Mouse (Mus musculus): ENCODE results near the gene Dennd1a. TPM values are rescaled to one million over a fixed set of nuclear protein-coding genes. Genes with fewer than 3 reads are reported as not detected.

The Dennd1a gene
- polyA plus RNA-seq, 1 experiment from 2014 or later: 13.9 TPM

DNA sequence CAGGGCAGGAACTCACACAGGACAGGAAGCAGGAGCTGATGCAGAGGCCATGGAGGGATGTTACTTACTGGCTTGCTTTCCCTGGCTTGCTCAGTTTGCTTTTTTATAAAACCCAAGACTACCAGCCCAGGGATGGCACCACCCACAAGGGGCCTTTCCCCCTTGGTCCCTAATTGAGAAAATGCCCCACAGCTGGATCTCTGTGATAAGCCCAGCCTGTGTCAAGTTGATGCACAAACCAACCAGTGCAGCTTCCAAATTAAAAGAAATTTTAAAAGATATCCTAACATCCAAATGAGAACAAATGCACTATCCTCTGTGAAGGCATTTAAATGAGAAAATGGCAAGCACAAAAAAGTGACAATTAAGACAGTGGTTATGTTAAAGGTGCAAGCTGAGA is 95.6 kb downstream of the Dennd1a start:
- Histone ChIP-seq H3K4me3 (ENCODE audit: low read depth, low read length) (no peak overlapping the region), H3K36me3 (ENCODE audit: control insufficient read depth, insufficient read depth, low read length) (no peaks in the 10 kb centered on the region), H3K4me2 (ENCODE audit: low read length) (no peak overlapping the region), H3K27ac (ENCODE audit: low read depth, low read length) (no peak overlapping the region), H3K9ac (ENCODE audit: low read length) (no peak overlapping the region), H3K27me3 (replicated peaks; ENCODE audit: control insufficient read depth, insufficient read depth, low read length) (no peaks in the 10 kb centered on the region), H3K4me1 (ENCODE audit: control insufficient read depth, insufficient read depth, low read length) (peaks cover 6% of the 10 kb centered on the region), H3K9me3 (replicated peaks; ENCODE audit: control insufficient read depth, low read length) (no peaks in the 10 kb centered on the region)
- ATAC-seq (no peak), DNase-seq (ENCODE audit: low spot score) (no peak)

- Histone ChIP-seq H3K9me3 (replicated peaks; ENCODE audit: control insufficient read depth, low read length) (no peaks in the 10 kb centered on the region), H3K36me3 (ENCODE audit: control insufficient read depth, insufficient read depth, low read length) (no peaks in the 10 kb centered on the region), H3K4me1 (ENCODE audit: control insufficient read depth, insufficient read depth, low read length) (no peaks in the 10 kb centered on the region), H3K9ac (ENCODE audit: low read length) (no peak overlapping the region), H3K4me2 (ENCODE audit: low read length) (no peak overlapping the region), H3K27ac (ENCODE audit: low read depth, low read length) (no peak overlapping the region), H3K27me3 (replicated peaks; ENCODE audit: control insufficient read depth, insufficient read depth, low read length) (no peaks in the 10 kb centered on the region), H3K4me3 (ENCODE audit: low read depth, low read length) (no peak overlapping the region)
- DNase-seq (ENCODE audit: low spot score): no peak
- no peak for ATAC-seq
- WGBS: 51% methylated on average over 2 of the region's 2 CpGs
These were observed 100.8 kb downstream of the Dennd1a start for GRCm38 (mm10) chr2:38186438-38186837.

DNA sequence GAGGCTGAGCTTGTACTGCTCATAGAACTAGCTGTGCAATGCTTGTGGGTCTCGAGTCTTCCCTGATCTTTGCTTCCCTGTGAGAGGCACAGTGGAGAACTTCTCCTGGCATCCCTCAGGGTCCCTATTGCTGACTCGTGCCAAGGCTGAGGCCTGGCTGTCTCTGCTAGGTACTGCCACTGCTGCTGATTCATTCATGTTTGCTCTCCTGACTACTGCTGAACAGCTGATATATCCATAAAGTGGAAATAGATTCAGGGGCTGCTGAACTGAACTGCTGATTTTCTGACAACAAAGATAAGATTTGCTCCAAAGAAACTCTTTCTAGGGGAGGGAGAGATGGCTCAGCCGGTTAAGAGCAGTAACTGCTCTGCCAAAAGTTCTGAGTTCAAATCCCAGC is 102.2 kb downstream of the Dennd1a start:
- no peak overlapping the region for H3K9ac ChIP-seq (ENCODE audit: low read length)
- no peak for ATAC-seq
- no peak for DNase-seq (ENCODE audit: low spot score)
- no peak overlapping the region for H3K27ac ChIP-seq (ENCODE audit: low read depth, low read length)
- H3K4me1 ChIP-seq (ENCODE audit: control insufficient read depth, insufficient read depth, low read length): no peaks in the 10 kb centered on the region
- no peaks in the 10 kb centered on the region for H3K36me3 ChIP-seq (ENCODE audit: control insufficient read depth, insufficient read depth, low read length)
- WGBS: 82% methylated on average over 3 of the region's 3 CpGs
- no peaks in the 10 kb centered on the region for H3K27me3 ChIP-seq (replicated peaks; ENCODE audit: control insufficient read depth, insufficient read depth, low read length)
- H3K4me2 ChIP-seq (ENCODE audit: low read length): no peak overlapping the region
- H3K4me3 ChIP-seq (ENCODE audit: low read depth, low read length): no peak overlapping the region
- H3K9me3 ChIP-seq (replicated peaks; ENCODE audit: control insufficient read depth, low read length): no peaks in the 10 kb centered on the region

GRCm38 (mm10) chr2:38183881-38184280 is 103.3 kb downstream of the Dennd1a start:
- Histone ChIP-seq H3K9me3 (replicated peaks; ENCODE audit: control insufficient read depth, low read length) (no peaks in the 10 kb centered on the region), H3K27me3 (replicated peaks; ENCODE audit: control insufficient read depth, insufficient read depth, low read length) (no peaks in the 10 kb centered on the region), H3K9ac (ENCODE audit: low read length) (no peak overlapping the region), H3K4me2 (ENCODE audit: low read length) (no peak overlapping the region), H3K36me3 (ENCODE audit: control insufficient read depth, insufficient read depth, low read length) (no peaks in the 10 kb centered on the region), H3K27ac (ENCODE audit: low read depth, low read length) (no peak overlapping the region), H3K4me3 (ENCODE audit: low read depth, low read length) (no peak overlapping the region), H3K4me1 (ENCODE audit: control insufficient read depth, insufficient read depth, low read length) (no peaks in the 10 kb centered on the region)
- DNase-seq (ENCODE audit: low spot score) (no peak), ATAC-seq (no peak)
- WGBS: 76% methylated on average over 1 of the region's 1 CpGs

DNA sequence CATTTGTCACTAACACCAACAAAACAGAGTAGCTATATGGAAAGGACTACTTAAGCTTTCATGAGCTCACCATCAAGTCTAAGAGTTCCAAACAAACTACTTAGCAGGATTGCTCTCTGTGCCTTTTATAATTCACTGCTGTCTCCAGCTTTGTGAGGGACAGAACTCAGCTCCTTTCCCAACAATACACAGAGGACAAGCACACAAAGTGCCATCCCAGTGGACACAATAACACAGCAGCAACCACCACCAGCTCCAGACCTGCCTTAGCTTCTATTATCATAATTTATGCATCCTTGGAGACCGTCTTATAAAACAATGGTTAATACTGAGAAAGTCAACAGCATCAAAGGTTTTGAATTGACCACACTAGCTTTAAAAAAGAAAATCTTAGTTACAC is 104.9 kb downstream of the Dennd1a start:
- no peak overlapping the region for H3K4me2 ChIP-seq (ENCODE audit: low read length)
- no peak for DNase-seq (ENCODE audit: low spot score)
- H3K9ac ChIP-seq (ENCODE audit: low read length): no peak overlapping the region
- no peaks in the 10 kb centered on the region for H3K27me3 ChIP-seq (replicated peaks; ENCODE audit: control insufficient read depth, insufficient read depth, low read length)
- WGBS: 37% methylated on average over 1 of the region's 1 CpGs
- H3K9me3 ChIP-seq (replicated peaks; ENCODE audit: control insufficient read depth, low read length): no peaks in the 10 kb centered on the region
- H3K27ac ChIP-seq (ENCODE audit: low read depth, low read length): no peak overlapping the region
- H3K4me3 ChIP-seq (ENCODE audit: low read depth, low read length): no peak overlapping the region
- no peaks in the 10 kb centered on the region for H3K4me1 ChIP-seq (ENCODE audit: control insufficient read depth, insufficient read depth, low read length)
- ATAC-seq: no peak
- no peaks in the 10 kb centered on the region for H3K36me3 ChIP-seq (ENCODE audit: control insufficient read depth, insufficient read depth, low read length)

- H3K9me3 ChIP-seq (replicated peaks; ENCODE audit: control insufficient read depth, low read length): no peaks in the 10 kb centered on the region
- DNase-seq (ENCODE audit: low spot score) (no peak), ATAC-seq (no peak)
- H3K36me3 ChIP-seq (ENCODE audit: control insufficient read depth, insufficient read depth, low read length): no peaks in the 10 kb centered on the region
- no peak overlapping the region for H3K9ac ChIP-seq (ENCODE audit: low read length)
- H3K4me1 ChIP-seq (ENCODE audit: control insufficient read depth, insufficient read depth, low read length): no peaks in the 10 kb centered on the region
- no peak overlapping the region for H3K4me2 ChIP-seq (ENCODE audit: low read length)
- H3K27ac ChIP-seq (ENCODE audit: low read depth, low read length): no peak overlapping the region
- no peaks in the 10 kb centered on the region for H3K27me3 ChIP-seq (replicated peaks; ENCODE audit: control insufficient read depth, insufficient read depth, low read length)
- H3K4me3 ChIP-seq (ENCODE audit: low read depth, low read length): no peak overlapping the region
These were observed 109.6 kb downstream of the Dennd1a start for GRCm38 (mm10) chr2:38177583-38177978.

GRCm38 (mm10) chr2:38176870-38177582 is 110.2 kb downstream of the Dennd1a start:
- 85% methylated on average over 4 of the region's 4 CpGs for WGBS
- no peaks in the 10 kb centered on the region for H3K4me1 ChIP-seq (ENCODE audit: control insufficient read depth, insufficient read depth, low read length)

GRCm38 (mm10) chr2:38175276-38175675 is 111.9 kb downstream of the Dennd1a start:
- no peak overlapping the region for H3K9ac ChIP-seq (ENCODE audit: low read length)
- no peaks in the 10 kb centered on the region for H3K27me3 ChIP-seq (replicated peaks; ENCODE audit: control insufficient read depth, insufficient read depth, low read length)
- H3K4me1 ChIP-seq (ENCODE audit: control insufficient read depth, insufficient read depth, low read length): no peaks in the 10 kb centered on the region
- DNase-seq (ENCODE audit: low spot score) (no peak), ATAC-seq (no peak)
- no peak overlapping the region for H3K4me3 ChIP-seq (ENCODE audit: low read depth, low read length)
- no peak overlapping the region for H3K27ac ChIP-seq (ENCODE audit: low read depth, low read length)
- H3K4me2 ChIP-seq (ENCODE audit: low read length): no peak overlapping the region
- no peaks in the 10 kb centered on the region for H3K36me3 ChIP-seq (ENCODE audit: control insufficient read depth, insufficient read depth, low read length)
- H3K9me3 ChIP-seq (replicated peaks; ENCODE audit: control insufficient read depth, low read length): no peaks in the 10 kb centered on the region

More at GRCm38 (mm10) chr2:38176870-38177582, 110.2 kb downstream of the Dennd1a start:
- H3K27ac ChIP-seq (ENCODE audit: low read depth, low read length): no peak overlapping the region
- H3K4me3 ChIP-seq (ENCODE audit: low read depth, low read length): no peak overlapping the region
- H3K27me3 ChIP-seq (replicated peaks; ENCODE audit: control insufficient read depth, insufficient read depth, low read length): no peaks in the 10 kb centered on the region
- no peaks in the 10 kb centered on the region for H3K9me3 ChIP-seq (replicated peaks; ENCODE audit: control insufficient read depth, low read length)
- no peak overlapping the region for H3K9ac ChIP-seq (ENCODE audit: low read length)
- H3K36me3 ChIP-seq (ENCODE audit: control insufficient read depth, insufficient read depth, low read length): no peaks in the 10 kb centered on the region
- DNase-seq (ENCODE audit: low spot score) (no peak), ATAC-seq (no peak)
- no peak overlapping the region for H3K4me2 ChIP-seq (ENCODE audit: low read length)

DNA sequence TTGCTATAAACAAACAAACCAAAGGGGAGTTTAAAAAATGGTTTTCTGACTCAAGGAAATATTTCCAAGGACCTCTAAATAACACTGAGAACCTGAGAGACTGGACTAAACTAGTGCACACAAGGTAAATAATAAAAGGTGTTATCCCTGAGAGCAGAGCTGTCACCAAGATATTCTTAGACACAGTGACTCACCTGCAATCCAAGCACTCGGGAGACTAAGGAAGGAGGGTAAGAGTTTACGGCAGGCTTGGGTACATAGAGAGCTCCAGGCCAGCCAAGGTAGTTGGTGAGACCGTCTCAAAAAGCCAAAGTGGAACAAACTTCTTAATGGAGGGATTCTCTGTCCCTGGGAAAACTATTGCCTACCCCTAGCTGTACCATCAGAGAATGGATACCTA is 118.6 kb downstream of the Dennd1a start:
- DNase-seq (ENCODE audit: low spot score) (no peak), ATAC-seq (no peak)
- H3K36me3 ChIP-seq (ENCODE audit: control insufficient read depth, insufficient read depth, low read length): no peaks in the 10 kb centered on the region
- H3K4me3 ChIP-seq (ENCODE audit: low read depth, low read length): no peak overlapping the region
- no peaks in the 10 kb centered on the region; the same call in 1 of the 2 replicates for H3K4me1 ChIP-seq (ENCODE audit: control insufficient read depth, insufficient read depth, low read length)
- WGBS: 94% methylated on average over 3 of the region's 3 CpGs
- H3K9ac ChIP-seq (ENCODE audit: low read length): no peak overlapping the region
- H3K4me2 ChIP-seq (ENCODE audit: low read length): no peak overlapping the region
- H3K27ac ChIP-seq (ENCODE audit: low read depth, low read length): no peak overlapping the region
- no peaks in the 10 kb centered on the region for H3K9me3 ChIP-seq (replicated peaks; ENCODE audit: control insufficient read depth, low read length)
- no peaks in the 10 kb centered on the region for H3K27me3 ChIP-seq (replicated peaks; ENCODE audit: control insufficient read depth, insufficient read depth, low read length)
